Mouse (Mus musculus) olfactory bulb, adult 2 months (tissue): ENCODE measurements around the gene Actl6b. TPM values are rescaled to one million over a fixed set of nuclear protein-coding genes. Genes with fewer than 3 reads are reported as not detected.
"Not testable (repeated sequence)": the region's sequence is repeated elsewhere in the genome, so short reads cannot be mapped to it uniquely, and the experiment has no call there.

Experiments
- H3K27ac ChIP-seq: fragments of 200-500 bp; 2 replicates; pipeline ENCODE4 v1.5.1; 2012; ENCODE audit warnings: low read depth, low read length; ENCODE audit not compliant: insufficient read depth
- H3K4me1 ChIP-seq: fragments of 200-500 bp; 2 replicates; pipeline ENCODE4 v1.6.1; 2012; ENCODE audit warnings: low read length; ENCODE audit not compliant: control insufficient read depth, insufficient read depth
- H3K4me3 ChIP-seq: fragments of 200-500 bp; 2 replicates; pipeline ENCODE4 v1.5.1; 2012; ENCODE audit warnings: mild to moderate bottlenecking, low read depth, low read length, moderate library complexity; ENCODE audit not compliant: insufficient read depth
- CTCF ChIP-seq: fragments of 200-500 bp; IDR thresholded peaks from 2 replicates; pipeline ENCODE4 v1.5.1; 2012; ENCODE audit warnings: low read depth, mild to moderate bottlenecking, low read length, moderate library complexity; ENCODE audit not compliant: insufficient read depth
- POLR2A ChIP-seq: fragments of 200-500 bp; IDR thresholded peaks from 2 replicates; pipeline ENCODE4 v1.6.1; 2012; ENCODE audit warnings: mild to moderate bottlenecking, low read depth, low read length, moderate library complexity; ENCODE audit not compliant: insufficient read depth
- whole genome bisulfite sequencing: fragments of 180-500 bp; shearing (Covaris S2); methylation state at CpG from one replicate; pipeline ENCODE4 v1.1.7; 2018; 5-methylcytosine and 5-hydroxymethylcytosine counted together
- polyA plus RNA-seq: library from polyadenylated mRNA; stranded (reverse); fragments of >200 nt; gene quantifications from 2 replicates; pipeline ENCODE4 v1.2.4, GENCODE M21; 2012; ENCODE audit warnings: low replicate concordance; ENCODE audit not compliant: missing spikeins, insufficient read depth, insufficient read length

Gene Actl6b
- polyA plus RNA-seq, 1 experiment: not detected

- Histone ChIP-seq H3K4me1 (peaks cover 8% of the 10 kb centered on the region; the same call in 1 of the 2 replicates), H3K4me3 (no peak overlapping the region), H3K27ac (no peak overlapping the region)
- no peak for TF ChIP-seq POLR2A
- 29% methylated on average over 26 of the region's 26 CpGs for WGBS
Observed at GRCm38 (mm10) chr5:137607860-137608653, 54.7 kb downstream of the Actl6b start.

- Histone ChIP-seq H3K4me3 (no peak overlapping the region), H3K4me1 (peaks cover 8% of the 10 kb centered on the region; the same call in 1 of the 2 replicates), H3K27ac (no peak overlapping the region)
- TF ChIP-seq POLR2A (no peak), CTCF (no peak)
- 41% methylated on average over 23 of the region's 23 CpGs for WGBS
Observed at GRCm38 (mm10) chr5:137608654-137609190, 55.4 kb downstream of the Actl6b start.

GRCm38 (mm10) chr5:137609292-137609691, 56.0 kb downstream of the Actl6b start:
- no peak for TF ChIP-seq POLR2A
- no peak for TF ChIP-seq CTCF
- H3K4me1 ChIP-seq: peaks cover 8% of the 10 kb centered on the region; the same call in 1 of the 2 replicates
- 70% methylated on average over 3 of the region's 3 CpGs for WGBS
- no peak overlapping the region for H3K4me3 ChIP-seq
- no peak overlapping the region for H3K27ac ChIP-seq

- Histone ChIP-seq H3K4me1 (peaks cover 8% of the 10 kb centered on the region; the same call in 1 of the 2 replicates), H3K27ac (no peak overlapping the region), H3K4me3 (no peak overlapping the region)
- TF ChIP-seq POLR2A (no peak), CTCF (no peak)
- 83% methylated on average over 4 of the region's 4 CpGs for WGBS
Observed at GRCm38 (mm10) chr5:137610056-137610455, 56.7 kb downstream of the Actl6b start.

GRCm38 (mm10) chr5:137610548-137611244, 57.4 kb downstream of the Actl6b start:
- Histone ChIP-seq H3K27ac (0 out of 2 replicates have a peak overlapping the region, but pooled peaks have one; percentile 4), H3K4me3 (no peak overlapping the region), H3K4me1 (peaks cover 8% of the 10 kb centered on the region; the same call in 1 of the 2 replicates)
- 45% methylated on average over 12 of the region's 12 CpGs for WGBS
- no peak for TF ChIP-seq CTCF
- no peak for TF ChIP-seq POLR2A

- H3K4me1 ChIP-seq: peaks cover 8% of the 10 kb centered on the region; the same call in 1 of the 2 replicates
- 36% methylated on average over 6 of the region's 6 CpGs for WGBS
- no peak overlapping the region for H3K4me3 ChIP-seq
- 0 out of 2 replicates have a peak overlapping the region, but pooled peaks have one; percentile 4 for H3K27ac ChIP-seq
- TF ChIP-seq CTCF (no peak), POLR2A (no peak)
Observed at GRCm38 (mm10) chr5:137611245-137611602, 57.9 kb downstream of the Actl6b start.

GRCm38 (mm10) chr5:137613076-137613475, 59.8 kb downstream of the Actl6b start:
- H3K4me1 ChIP-seq: peaks cover 5% of the 10 kb centered on the region; the same call in 1 of the 2 replicates
- 69% methylated on average over 5 of the region's 5 CpGs for WGBS
- no peak for TF ChIP-seq CTCF
- TF ChIP-seq POLR2A: no peak
- H3K27ac ChIP-seq: no peak overlapping the region
- no peak overlapping the region for H3K4me3 ChIP-seq

GRCm38 (mm10) chr5:137613550-137613949, 60.2 kb downstream of the Actl6b start, which contains the start of gene Pcolce:
TSS of gene Pcolce (minus strand) at chr5:137613784.
- Histone ChIP-seq H3K27ac (no peak within 1 kb of the TSS), H3K4me3 (no peak within 1 kb of the TSS), H3K4me1 (no peaks in the 10 kb centered on the region; the same call in 1 of the 2 replicates)
- WGBS: 83% methylated on average over 11 of the region's 11 CpGs
- no peak for TF ChIP-seq POLR2A
- TF ChIP-seq CTCF: no peak

- not testable (repeated sequence) for H3K4me1 ChIP-seq, H3K27ac ChIP-seq, H3K4me3 ChIP-seq
- WGBS: 98% methylated on average over 2 of the region's 2 CpGs
Observed at GRCm38 (mm10) chr5:137614921-137615320, 61.6 kb downstream of the Actl6b start.
